Mouse (Mus musculus) CH12.LX (cell line): ENCODE data around the gene Lpcat3. TPM values are rescaled to one million over a fixed set of nuclear protein-coding genes. Genes with fewer than 3 reads are reported as not detected.

ENCODE experiments used
- DNase-seq: peaks from one replicate; pipeline ENCODE4 v3.0.0-alpha.2; 2013; ENCODE audit errors: extremely low read depth
- H3K27ac ChIP-seq: 2 replicates; pipeline ENCODE4 v1.5.1; 2012; ENCODE audit warnings: low read depth, mild to moderate bottlenecking, control low read depth, moderate library complexity; ENCODE audit not compliant: insufficient read depth
- H3K27me3 ChIP-seq: replicated peaks from 2 replicates; pipeline ENCODE3; 2012; ENCODE audit warnings: inconsistent platforms
- H3K36me3 ChIP-seq, 2 experiments: replicated peaks in 1 of 2; 2 replicates each; pipeline versions ENCODE3 to v1.6.1; 2012; ENCODE audit warnings: inconsistent platforms in 1 of 2, low read length in 1 of 2, mild to moderate bottlenecking in 1 of 2, mixed read lengths in 1 of 2, moderate library complexity in 1 of 2; ENCODE audit not compliant: control insufficient read depth in 1 of 2, insufficient read depth in 1 of 2
- H3K4me1 ChIP-seq, 2 experiments: 2 replicates each; pipeline ENCODE4 v1.6.1; 2012; ENCODE audit warnings: inconsistent platforms in 1 of 2, moderate library complexity in 1 of 2; ENCODE audit not compliant: insufficient read depth in 2 of 2, control insufficient read depth in 1 of 2
- H3K4me2 ChIP-seq: 2 replicates; pipeline ENCODE4 v1.6.1; 2012; ENCODE audit warnings: low read depth, mild to moderate bottlenecking, control low read depth; ENCODE audit not compliant: poor library complexity, insufficient read depth, severe bottlenecking
- H3K4me3 ChIP-seq, 3 experiments: fragments of 150-350 bp in 1 of 3; sonication (generic) in 1 of 3; replicated peaks in 1 of 3; 2 replicates each; pipeline versions ENCODE3 to v1.5.1; 2011 to 2012; ENCODE audit warnings: low read depth in 2 of 3, low read length in 2 of 3, mild to moderate bottlenecking in 2 of 3, moderate library complexity in 2 of 3, control low read depth in 1 of 3, improper control_type of control experiment in 1 of 3, inconsistent platforms in 1 of 3, mixed read lengths in 1 of 3; ENCODE audit not compliant: poor library complexity in 1 of 3
- H3K79me2 ChIP-seq: replicated peaks from 2 replicates; pipeline ENCODE4 v1.6.1; 2012; ENCODE audit warnings: mild to moderate bottlenecking, moderate library complexity; ENCODE audit not compliant: control insufficient read depth, poor library complexity, insufficient read depth, severe bottlenecking; ENCODE audit errors: extremely low read depth
- H3K9ac ChIP-seq: 2 replicates; pipeline ENCODE4 v1.6.1; 2012; ENCODE audit warnings: low read depth, mild to moderate bottlenecking, control low read depth, moderate library complexity; ENCODE audit not compliant: insufficient read depth
- H3K9me3 ChIP-seq: replicated peaks from 2 replicates; pipeline ENCODE3; 2012; ENCODE audit warnings: low read length, inconsistent platforms, mixed read lengths
- BHLHE40 ChIP-seq: IDR thresholded peaks from 2 replicates; pipeline ENCODE4 v1.6.1; 2011; ENCODE audit warnings: mild to moderate bottlenecking, low read depth, low read length, improper control_type of control experiment
- CHD2 ChIP-seq: IDR thresholded peaks from 2 replicates; pipeline ENCODE4 v1.6.1; 2011; ENCODE audit warnings: low read length, improper control_type of control experiment
- ELF1 ChIP-seq: IDR thresholded peaks from 2 replicates; pipeline ENCODE4 v1.6.1; 2014; ENCODE audit warnings: low read depth, mild to moderate bottlenecking, inconsistent platforms, low read length, improper control_type of control experiment
- EP300 ChIP-seq: IDR thresholded peaks from 2 replicates; pipeline ENCODE4 v1.6.1; 2011; ENCODE audit warnings: low read length, improper control_type of control experiment
- GABPA ChIP-seq: IDR thresholded peaks from 2 replicates; pipeline ENCODE4 v1.6.1; 2012; ENCODE audit warnings: low read depth, low read length, improper control_type of control experiment, inconsistent platforms; ENCODE audit not compliant: insufficient replicate concordance
- HCFC1 ChIP-seq: IDR thresholded peaks from 2 replicates; pipeline ENCODE4 v1.6.1; 2012; ENCODE audit warnings: low read depth, mild to moderate bottlenecking, inconsistent platforms, low read length, improper control_type of control experiment
- MAZ ChIP-seq: IDR thresholded peaks from 2 replicates; pipeline ENCODE4 v1.6.1; 2012; ENCODE audit warnings: low read depth, mild to moderate bottlenecking, inconsistent platforms, low read length, improper control_type of control experiment, moderate library complexity
- MEF2A ChIP-seq: IDR thresholded peaks from 2 replicates; pipeline ENCODE4 v1.6.1; 2014; ENCODE audit warnings: low read depth, mild to moderate bottlenecking, inconsistent platforms, low read length, improper control_type of control experiment, borderline replicate concordance
- NRF1 ChIP-seq: IDR thresholded peaks from 2 replicates; pipeline ENCODE4 v1.6.1; 2014; ENCODE audit warnings: low read depth, mild to moderate bottlenecking, inconsistent platforms, low read length, improper control_type of control experiment, moderate library complexity
- POLR2A ChIP-seq: IDR thresholded peaks from 2 replicates; pipeline ENCODE4 v1.6.1; 2011; ENCODE audit warnings: low read depth, mild to moderate bottlenecking, improper control_type of control experiment, low read length
- SIN3A ChIP-seq: IDR thresholded peaks from 2 replicates; pipeline ENCODE4 v1.6.1; 2012; ENCODE audit warnings: low read length, improper control_type of control experiment, inconsistent platforms
- SMC3 ChIP-seq: IDR thresholded peaks from 2 replicates; pipeline ENCODE4 v1.6.1; 2011; ENCODE audit warnings: low read depth, low read length, improper control_type of control experiment
- TCF12 ChIP-seq: IDR thresholded peaks from 2 replicates; pipeline ENCODE4 v1.6.1; 2014; ENCODE audit warnings: low read depth, mild to moderate bottlenecking, inconsistent platforms, low read length, improper control_type of control experiment
- USF2 ChIP-seq: conservative IDR thresholded peaks from 2 replicates; pipeline ENCODE4 v1.6.1; 2011; ENCODE audit warnings: low read depth, low read length, improper control_type of control experiment
- ZC3H11A ChIP-seq: IDR thresholded peaks from 2 replicates; pipeline ENCODE4 v1.6.1; 2012; ENCODE audit warnings: low read depth, mild to moderate bottlenecking, inconsistent platforms, low read length, improper control_type of control experiment
- ZKSCAN1 ChIP-seq: IDR thresholded peaks from 2 replicates; pipeline ENCODE4 v1.6.1; 2012; ENCODE audit warnings: low read depth, inconsistent platforms, low read length, improper control_type of control experiment, borderline replicate concordance
- dilution Hi-C: fragments of 300-500 bp; cut with MboI; formaldehyde crosslinking; loops from 2 replicates; pipeline ENCODE4 v1.14.3; 2020; ENCODE audit warnings: low sequenced_read_pairs; ENCODE audit not compliant: extremely low pct_unique_long_range_greater_than_20kb, extremely low pct_ligation_motif_present
- in situ Hi-C: fragments of 300-500 bp; cut with MboI; formaldehyde crosslinking; loops from 3 replicates; pipeline ENCODE4 v1.14.3; 2019; ENCODE audit warnings: low sequenced_read_pairs, low pct_ligation_motif_present, low pct_unique_long_range_greater_than_20kb, mixed read lengths
- polyA plus RNA-seq: library from polyadenylated mRNA; unstranded; fragments of >175 nt; gene quantifications from 2 replicates; pipeline ENCODE4 v1.2.1, GENCODE M21; 2012; ENCODE audit warnings: low read depth; ENCODE audit not compliant: insufficient read length
- total RNA-seq, 2 experiments: library from RNA; depleted of rRNA; stranded (reverse); fragments of 300-350 nt in 1 of 2; fragments of >200 nt in 1 of 2; gene quantifications; 2 replicates each; pipeline ENCODE4 v1.2.3; 2012 to 2014

Lpcat3 gene
- total and polyA plus RNA-seq, 3 experiments: 52.9 to 113 (median 77.0) TPM

- H3K9ac ChIP-seq: peak overlapping the region; percentile 37; the same call in 1 of the 2 replicates
- in situ Hi-C loops: no loop called here
- peak overlapping the region; percentile 63 for H3K4me2 ChIP-seq
- 0 out of 2 replicates have a peak, but pooled peaks have one; percentile 40 for TF ChIP-seq BHLHE40
- TF ChIP-seq MAZ: no peak
- no peak for TF ChIP-seq EP300
- TF ChIP-seq ZKSCAN1: no peak
- TF ChIP-seq, all 38 proteins: peak for 1
- dilution Hi-C loops: no loop called here
- Histone ChIP-seq H3K9me3 (no peaks in the 10 kb centered on the region), H3K27ac (no peak overlapping the region), H3K79me2 (peaks cover 7% of the 10 kb centered on the region), H3K4me3 (peak overlapping the region in 1 of 3 experiments; percentile 13), H3K4me1 (peaks cover 32 to 74% of the 10 kb centered on the region in 2 experiments), H3K36me3 (peaks cover 2% of the 10 kb centered on the region in 2 experiments), H3K27me3 (no peaks in the 10 kb centered on the region)
- no peak for DNase-seq
These were observed 74.2 kb downstream of the Lpcat3 start for GRCm38 (mm10) chr6:124737040-124737439.

GRCm38 (mm10) chr6:124738511-124739023, 75.7 kb downstream of the Lpcat3 start, which contains the start of gene Ptpn6:
TSS of gene Ptpn6 (minus strand) at chr6:124738714.
- H3K4me2 ChIP-seq: peak within 1 kb of the TSS; percentile 68
- no peaks in the 10 kb centered on the region for H3K27me3 ChIP-seq
- peak within 1 kb of the TSS; percentile 36 to 48 (median 39) for H3K4me3 ChIP-seq
- dilution Hi-C loops: no loop called here
- H3K9ac ChIP-seq: peak within 1 kb of the TSS; percentile 58
- no peaks in the 10 kb centered on the region for H3K9me3 ChIP-seq
- peak; percentile 54 for TF ChIP-seq HCFC1
- no peak for TF ChIP-seq EP300
- no peak for TF ChIP-seq NRF1
- no peak for TF ChIP-seq ZC3H11A
- no peak for TF ChIP-seq USF2
- no peak for TF ChIP-seq GABPA
- 0 out of 2 replicates have a peak, but pooled peaks have one; percentile 24 for TF ChIP-seq MEF2A
- peak; percentile 43; the same call in 1 of the 2 replicates for TF ChIP-seq TCF12
- TF ChIP-seq SIN3A: peak; percentile 28; the same call in 1 of the 2 replicates
- peak; percentile 43 for TF ChIP-seq ELF1
- TF ChIP-seq SMC3: peak; percentile 39
- 0 out of 2 replicates have a peak, but pooled peaks have one; percentile 17 for TF ChIP-seq BHLHE40
- TF ChIP-seq POLR2A: peak; percentile 62; the same call in 1 of the 2 replicates
- TF ChIP-seq CHD2: peak; percentile 13; the same call in 1 of the 2 replicates
- TF ChIP-seq, all 38 proteins: peak for 9
- DNase-seq: peak; percentile 85
- Histone ChIP-seq H3K4me1 (peaks cover 33 to 83% of the 10 kb centered on the region in 2 experiments), H3K36me3 (peaks cover 9 to 11% of the 10 kb centered on the region in 2 experiments), H3K79me2 (no peaks in the 10 kb centered on the region), H3K27ac (peak within 1 kb of the TSS; percentile 68)
- in situ Hi-C loops: no loop called here
